Mouse (Mus musculus): ENCODE results near the gene Opcml.

- TF ChIP-seq CTCF (IDR thresholded peaks at IDR 0.05; ENCODE audit: extremely low read depth, insufficient read depth, insufficient read length, insufficient replicate concordance): no peak
- no peak for TF ChIP-seq POLR2A (IDR thresholded peaks at IDR 0.05; ENCODE audit: low read depth, low read length)
Observed at GRCm38 (mm10) chr9:28432159-28432558, 641.6 kb downstream of the Opcml start.

Data from spleen, adult 2 months (tissue).